12 mouse cellular contexts compared by ENCODE assay signal in genomic region chr2:174871844-174872243, GRCm38 (mm10).
DNase-seq lines count a peak whose midpoint lies in the region; ATAC-seq lines count a peak whose summit lies in the region.
"Had no signal": no experiment of that assay in that cellular context is flagged by ENCODE, and none has a peak within 500 bp of the region (broad histone marks: within the 10 kb centered on the region; RNA-seq: fewer than 3 reads in every experiment).

No protein-coding gene starts in this region.

- no peaks in the 10 kb centered on the region for H3K27me3 ChIP-seq in forebrain, embryonic 10.5 days (ENCODE audit: poor library complexity, severe bottlenecking)
- no peaks in the 10 kb centered on the region for H3K27me3 ChIP-seq in forebrain, embryonic 11.5 days (ENCODE audit: control insufficient read depth, insufficient read depth, low read length)
- H3K27me3 ChIP-seq in midbrain, embryonic 11.5 days (ENCODE audit: control insufficient read depth, insufficient read depth, low read length) = no peaks in the 10 kb centered on the region
- no peaks in the 10 kb centered on the region for H3K27me3 ChIP-seq in midbrain, embryonic 10.5 days (ENCODE audit: low read depth, poor library complexity, severe bottlenecking)
- H3K27me3 ChIP-seq in hindbrain, embryonic 11.5 days (ENCODE audit: control insufficient read depth, insufficient read depth, low read length) = no peaks in the 10 kb centered on the region

- WGBS in forebrain, embryonic 10.5 days = 64% methylated on average over 3 of the region's 3 CpGs
- 63% methylated on average over 3 of the region's 3 CpGs for WGBS in forebrain, embryonic 11.5 days
- WGBS in midbrain, embryonic 11.5 days = 74% methylated on average over 3 of the region's 3 CpGs
- WGBS in midbrain, embryonic 10.5 days = 83% methylated on average over 3 of the region's 3 CpGs
- WGBS in hindbrain, embryonic 11.5 days = 63% methylated on average over 3 of the region's 3 CpGs

- no peak for DNase-seq in forebrain, embryonic 10.5 days (ENCODE audit: extremely low spot score, low spot score)
- no peak for DNase-seq in forebrain, embryonic 11.5 days (ENCODE audit: low spot score)
- peak; percentile 87 for DNase-seq in midbrain, embryonic 11.5 days (ENCODE audit: low spot score, missing footprints)
- DNase-seq in midbrain, embryonic 10.5 days (ENCODE audit: low spot score) = no peak
- no peak for DNase-seq in hindbrain, embryonic 11.5 days (ENCODE audit: low spot score)
- peak; percentile 60 for DNase-seq in retina, postnatal 1 day
- DNase-seq in thymus, postnatal 4 days = no peak
- no peak for DNase-seq in frontal cortex, postnatal 36 days (ENCODE audit: low spot score in 2 of 2)
- DNase-seq: cerebellum, adult 18-20 months; kidney, postnatal 10 days had no signal

- ATAC-seq in forebrain, embryonic 11.5 days (replicated peaks; ENCODE audit: low FRiP score) = no peak
- ATAC-seq in midbrain, embryonic 11.5 days (ENCODE audit: low FRiP score) = 0 out of 2 replicates have a peak, but pooled peaks have one; percentile 27
- ATAC-seq in hindbrain, embryonic 11.5 days (ENCODE audit: low FRiP score) = 0 out of 2 replicates have a peak, but pooled peaks have one; percentile 43

- no peaks in the 10 kb centered on the region for H3K9me3 ChIP-seq in forebrain, embryonic 10.5 days
- H3K9me3 ChIP-seq in forebrain, embryonic 11.5 days (ENCODE audit: control insufficient read depth, low read length) = no peaks in the 10 kb centered on the region
- no peaks in the 10 kb centered on the region for H3K9me3 ChIP-seq in midbrain, embryonic 11.5 days (ENCODE audit: control insufficient read depth, low read length)
- H3K9me3 ChIP-seq in midbrain, embryonic 10.5 days (replicated peaks) = no peaks in the 10 kb centered on the region
- H3K9me3 ChIP-seq in hindbrain, embryonic 11.5 days (ENCODE audit: control insufficient read depth, low read length) = no peaks in the 10 kb centered on the region

- no peak overlapping the region for H3K9ac ChIP-seq in forebrain, embryonic 11.5 days (ENCODE audit: low read length)
- H3K9ac ChIP-seq in midbrain, embryonic 11.5 days (ENCODE audit: low read length) = no peak overlapping the region
- H3K9ac ChIP-seq in hindbrain, embryonic 11.5 days (ENCODE audit: low read depth, low read length) = no peak overlapping the region

- H3K36me3 ChIP-seq in forebrain, embryonic 10.5 days (replicated peaks) = no peaks in the 10 kb centered on the region
- H3K36me3 ChIP-seq in forebrain, embryonic 11.5 days (ENCODE audit: control insufficient read depth, insufficient read depth, low read length) = no peaks in the 10 kb centered on the region
- no peaks in the 10 kb centered on the region for H3K36me3 ChIP-seq in midbrain, embryonic 11.5 days (ENCODE audit: control insufficient read depth, insufficient read depth, low read length)
- H3K36me3 ChIP-seq in midbrain, embryonic 10.5 days = no peaks in the 10 kb centered on the region
- no peaks in the 10 kb centered on the region for H3K36me3 ChIP-seq in hindbrain, embryonic 11.5 days (ENCODE audit: control insufficient read depth, insufficient read depth, low read length)
- H3K36me3 ChIP-seq: G1E had no signal

- peaks cover 52% of the 10 kb centered on the region for H3K4me1 ChIP-seq in forebrain, embryonic 10.5 days
- no peaks in the 10 kb centered on the region for H3K4me1 ChIP-seq in forebrain, embryonic 11.5 days (replicated peaks; ENCODE audit: control insufficient read depth, insufficient read depth, low read length)
- H3K4me1 ChIP-seq in midbrain, embryonic 11.5 days (ENCODE audit: control insufficient read depth, insufficient read depth, low read length) = no peaks in the 10 kb centered on the region
- 0 out of 2 replicates have a peak, but pooled peaks cover 13% of the 10 kb centered on the region for H3K4me1 ChIP-seq in midbrain, embryonic 10.5 days
- H3K4me1 ChIP-seq in hindbrain, embryonic 11.5 days (replicated peaks; ENCODE audit: control insufficient read depth, insufficient read depth, low read length) = no peaks in the 10 kb centered on the region

- peak overlapping the region; percentile 65 for H3K27ac ChIP-seq in forebrain, embryonic 10.5 days
- H3K27ac ChIP-seq in forebrain, embryonic 11.5 days (ENCODE audit: low read depth, low read length) = no peak overlapping the region
- no peak overlapping the region for H3K27ac ChIP-seq in midbrain, embryonic 11.5 days (ENCODE audit: low read depth, low read length)
- H3K27ac ChIP-seq in midbrain, embryonic 10.5 days (replicated peaks) = no peak overlapping the region
- H3K27ac ChIP-seq in hindbrain, embryonic 11.5 days (ENCODE audit: low read depth, low read length) = peak overlapping the region; percentile 42; the same call in 1 of the 2 replicates

- no peak overlapping the region for H3K4me3 ChIP-seq in forebrain, embryonic 10.5 days
- no peak overlapping the region for H3K4me3 ChIP-seq in forebrain, embryonic 11.5 days (ENCODE audit: low read depth, low read length)
- no peak overlapping the region for H3K4me3 ChIP-seq in midbrain, embryonic 11.5 days (ENCODE audit: low read depth, low read length)
- no peak overlapping the region for H3K4me3 ChIP-seq in midbrain, embryonic 10.5 days
- H3K4me3 ChIP-seq in hindbrain, embryonic 11.5 days (ENCODE audit: low read depth, low read length) = no peak overlapping the region
- H3K4me3 ChIP-seq: erythroblast, embryonic 14.5 days had no signal

- no peak overlapping the region for H3K4me2 ChIP-seq in forebrain, embryonic 11.5 days (ENCODE audit: low read depth, low read length, severe bottlenecking)
- H3K4me2 ChIP-seq in midbrain, embryonic 11.5 days = no peak overlapping the region
- no peak overlapping the region for H3K4me2 ChIP-seq in hindbrain, embryonic 11.5 days (replicated peaks; ENCODE audit: low read depth, low read length)

Comparison
In these comparisons a context has a peak if more than half of its experiments do, and no peak if none do; other contexts are left out.
1. DNase-seq: peak in midbrain, embryonic 11.5 days (single experiment) and retina, postnatal 1 day (single experiment); none in forebrain, embryonic 10.5 days (single experiment), forebrain, embryonic 11.5 days (single experiment), midbrain, embryonic 10.5 days (single experiment), hindbrain, embryonic 11.5 days (single experiment), thymus, postnatal 4 days (single experiment) and frontal cortex, postnatal 36 days (0 of 2).
2. H3K27ac ChIP-seq: peak in forebrain, embryonic 10.5 days (single experiment) and hindbrain, embryonic 11.5 days (single experiment); none in forebrain, embryonic 11.5 days (single experiment), midbrain, embryonic 11.5 days (single experiment) and midbrain, embryonic 10.5 days (single experiment).